Mouse (Mus musculus): ENCODE data around the gene Cfdp1.

DNA sequence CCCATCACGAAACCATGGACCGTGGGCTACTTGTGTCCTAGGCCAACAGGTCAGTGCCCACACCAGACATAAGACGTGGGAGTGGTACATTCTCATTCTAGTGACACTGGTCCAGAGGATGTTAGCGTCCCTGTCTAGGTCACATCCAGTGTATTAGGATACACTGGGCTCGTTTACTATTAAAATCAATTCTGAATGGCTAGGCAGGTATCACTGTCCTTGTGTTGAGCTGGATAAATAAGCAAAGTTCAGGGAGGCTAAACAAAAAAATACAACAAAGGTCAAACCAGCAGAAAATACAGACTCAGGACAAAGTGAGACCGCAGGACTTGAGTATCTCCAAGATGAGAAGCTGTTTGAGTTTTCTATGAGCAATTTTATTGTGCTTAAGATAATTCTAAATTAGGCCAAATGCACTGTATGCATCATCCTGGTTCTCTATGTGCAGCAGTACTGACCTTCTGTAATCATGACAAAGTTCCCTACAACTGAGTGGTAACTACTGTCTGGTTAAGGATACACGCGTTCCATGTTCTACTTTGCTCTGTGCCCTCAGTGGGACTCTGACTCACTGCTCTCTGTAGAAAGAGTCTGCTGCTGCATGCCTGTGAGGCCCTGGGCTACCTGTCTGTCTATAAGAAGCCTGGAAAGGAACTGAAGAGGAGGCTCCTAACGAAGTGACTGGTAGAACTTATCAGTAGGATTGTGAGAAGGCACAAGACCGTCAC, 73.2 kb downstream of the Cfdp1 start:
- TF ChIP-seq GATA1 (IDR thresholded peaks at IDR 0.05; ENCODE audit: borderline replicate concordance, low read length) (no peak), CTCF (IDR thresholded peaks at IDR 0.05; ENCODE audit: low read depth, low read length) (no peak), TAL1 (conservative IDR thresholded peaks at IDR 0.05; ENCODE audit: low read depth, low read length) (no peak)
